Mouse (Mus musculus) lung, embryonic 14.5 days (tissue): ENCODE results near the gene Olfr918. TPM values are rescaled to one million over a fixed set of nuclear protein-coding genes. Genes with fewer than 3 reads are reported as not detected.
A peak's percentile ranks its signal among the peaks of the same experiment; 100 is the strongest.

ENCODE experiments used
- ATAC-seq: fragments of 200-750 bp; cut with Nextera tagmentation; 2 replicates; pipeline ENCODE4 v1.8.0; 2017; ENCODE audit warnings: mild to moderate bottlenecking, moderate TSS enrichment, moderate library complexity; ENCODE audit not compliant: insufficient read depth
- DNase-seq: peaks from one replicate; pipeline ENCODE4 v3.0.0-alpha.2; 2015
- H3K27ac ChIP-seq: fragments of 300-500 bp; sonication (generic); 2 replicates; pipeline ENCODE4 v1.5.1; 2014; ENCODE audit warnings: low read depth, mild to moderate bottlenecking, moderate library complexity
- H3K27me3 ChIP-seq: fragments of 300-500 bp; sonication (generic); 2 replicates; pipeline ENCODE4 v1.6.1; 2014; ENCODE audit warnings: low read length, control low read depth; ENCODE audit not compliant: insufficient read depth
- H3K36me3 ChIP-seq: fragments of 300-500 bp; sonication (generic); 2 replicates; pipeline ENCODE4 v1.6.1; 2014; ENCODE audit warnings: control low read depth; ENCODE audit not compliant: insufficient read depth
- H3K4me1 ChIP-seq: fragments of 300-500 bp; sonication (generic); 2 replicates; pipeline ENCODE4 v1.6.1; 2014; ENCODE audit warnings: antibody characterized with exemption, control low read depth; ENCODE audit not compliant: insufficient read depth
- H3K4me2 ChIP-seq: fragments of 300-500 bp; sonication (generic); 2 replicates; pipeline ENCODE4 v1.6.1; 2014; ENCODE audit warnings: mild to moderate bottlenecking
- H3K4me3 ChIP-seq: fragments of 300-500 bp; sonication (generic); 2 replicates; pipeline ENCODE4 v1.5.1; 2014; ENCODE audit warnings: low read depth, low read length
- H3K9ac ChIP-seq: fragments of 300-500 bp; sonication (generic); 2 replicates; pipeline ENCODE4 v1.6.1; 2014
- H3K9me3 ChIP-seq: fragments of 300-500 bp; sonication (generic); 2 replicates; pipeline ENCODE4 v1.6.1; 2016; ENCODE audit warnings: low read depth, low read length, control low read depth
- CTCF ChIP-seq: IDR thresholded peaks from 2 replicates; pipeline ENCODE4 v1.5.1; 2016; ENCODE audit warnings: antibody characterized with exemption, low read depth
- WGBS: fragments of 180-500 bp; shearing (Covaris S2); extraction: QIAGEN DNeasy Blood & Tissue Kit; methylation state at CpG from one replicate; pipeline ENCODE4 v1.1.7; 2014; 5-methylcytosine and 5-hydroxymethylcytosine counted together
- polyA plus RNA-seq: library from polyadenylated mRNA; unstranded; fragments of >200 nt; fragmentation: Nextera tagmentation; extraction: Ambion mirVana; gene quantifications from 2 replicates; pipeline ENCODE4 v1.2.1, GENCODE M21; 2014

Gene Olfr918
- polyA plus RNA-seq, result not detected in 2 replicates

- H3K36me3 ChIP-seq, result no peaks in the 10 kb centered on the region
- no peaks in the 10 kb centered on the region for H3K27me3 ChIP-seq
- no peaks in the 10 kb centered on the region for H3K9me3 ChIP-seq
- H3K9ac ChIP-seq, result no peak within 1 kb of the TSS
- no peak within 1 kb of the TSS for H3K4me3 ChIP-seq
- H3K4me2 ChIP-seq, result no peak within 1 kb of the TSS
- TF ChIP-seq CTCF, result no peak
- ATAC-seq (no peak), DNase-seq (no peak)
- no peaks in the 10 kb centered on the region for H3K4me1 ChIP-seq
- H3K27ac ChIP-seq, result no peak within 1 kb of the TSS
- 78% methylated on average over 2 of the region's 2 CpGs for WGBS
Measured at GRCm38 (mm10) chr9:38674501-38674900, at the start of gene Olfr918. TSS of gene Olfr918 (minus strand) at chr9:38674601.

- Histone ChIP-seq H3K27ac (no peak overlapping the region), H3K9me3 (no peaks in the 10 kb centered on the region), H3K27me3 (no peaks in the 10 kb centered on the region), H3K4me2 (no peak overlapping the region), H3K4me1 (no peaks in the 10 kb centered on the region), H3K4me3 (no peak overlapping the region), H3K9ac (no peak overlapping the region), H3K36me3 (0 out of 2 replicates have a peak, but pooled peaks cover 18% of the 10 kb centered on the region)
- DNase-seq (no peak), ATAC-seq (no peak)
- WGBS, result 89% methylated on average over 1 of the region's 1 CpGs
- TF ChIP-seq CTCF, result no peak
Measured at GRCm38 (mm10) chr9:38724044-38724443, 49.6 kb upstream of the Olfr918 start.

- TF ChIP-seq CTCF, result no peak
- no peak overlapping the region for H3K27ac ChIP-seq
Measured at GRCm38 (mm10) chr9:38718927-38719441, 44.6 kb upstream of the Olfr918 start.

DNA sequence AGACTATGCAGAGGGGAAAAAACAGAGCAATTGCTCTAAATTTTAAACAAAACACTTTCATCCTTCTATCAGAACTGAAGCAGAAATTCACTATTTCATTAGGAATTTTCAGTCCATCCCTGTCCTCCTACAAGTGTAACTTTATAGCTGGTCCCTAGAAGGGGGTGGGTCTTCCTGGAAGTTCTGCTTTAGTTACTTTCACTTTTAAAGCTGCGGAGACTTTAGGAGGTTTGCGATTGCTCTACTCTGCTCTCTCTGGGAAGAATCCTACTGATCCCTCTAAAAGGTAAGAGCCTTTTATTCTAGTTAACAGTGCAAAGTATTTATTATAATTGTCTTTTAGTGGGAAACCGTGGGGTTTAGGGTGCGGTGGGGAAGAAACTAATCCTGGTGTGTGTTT is 43.7 kb upstream of the Olfr918 start, which contains the start of gene Vwa5a:
Gene Vwa5a, plus strand, starts transcription at position 167 of the 400 bp plus-strand sequence.
- DNase-seq (peak; percentile 80), ATAC-seq (peak; percentile 91)
- H3K27me3 ChIP-seq, result no peaks in the 10 kb centered on the region
- peak within 1 kb of the TSS; percentile 79; the same call in 1 of the 2 replicates for H3K27ac ChIP-seq
- H3K9ac ChIP-seq, result peak within 1 kb of the TSS; percentile 63
- no peaks in the 10 kb centered on the region for H3K4me1 ChIP-seq
- 2% methylated on average over 4 of the region's 4 CpGs for WGBS
- H3K36me3 ChIP-seq, result 0 out of 2 replicates have a peak, but pooled peaks cover 3% of the 10 kb centered on the region
- no peaks in the 10 kb centered on the region for H3K9me3 ChIP-seq
- peak within 1 kb of the TSS; percentile 64 for H3K4me2 ChIP-seq
- no peak for TF ChIP-seq CTCF
- H3K4me3 ChIP-seq, result peak within 1 kb of the TSS; percentile 51

More at GRCm38 (mm10) chr9:38718927-38719441, 44.6 kb upstream of the Olfr918 start:
- no peaks in the 10 kb centered on the region for H3K4me1 ChIP-seq
- 5% methylated on average over 3 of the region's 3 CpGs for WGBS
- peak overlapping the region; percentile 51 for H3K4me3 ChIP-seq
- H3K9ac ChIP-seq, result peak overlapping the region; percentile 63
- no peaks in the 10 kb centered on the region for H3K9me3 ChIP-seq
- H3K27me3 ChIP-seq, result no peaks in the 10 kb centered on the region
- DNase-seq (peak; percentile 14), ATAC-seq (peak; percentile 81)
- H3K36me3 ChIP-seq, result 0 out of 2 replicates have a peak, but pooled peaks cover 6% of the 10 kb centered on the region
- H3K4me2 ChIP-seq, result peak overlapping the region; percentile 64

GRCm38 (mm10) chr9:38672887-38673286 is 1.5 kb downstream of the Olfr918 start:
- DNase-seq (no peak), ATAC-seq (no peak)
- Histone ChIP-seq H3K4me1 (no peaks in the 10 kb centered on the region), H3K27me3 (no peaks in the 10 kb centered on the region), H3K4me2 (no peak overlapping the region), H3K9ac (no peak overlapping the region), H3K9me3 (no peaks in the 10 kb centered on the region), H3K36me3 (no peaks in the 10 kb centered on the region), H3K4me3 (no peak overlapping the region), H3K27ac (no peak overlapping the region)
- WGBS, result 78% methylated on average over 2 of the region's 2 CpGs
- no peak for TF ChIP-seq CTCF

DNA sequence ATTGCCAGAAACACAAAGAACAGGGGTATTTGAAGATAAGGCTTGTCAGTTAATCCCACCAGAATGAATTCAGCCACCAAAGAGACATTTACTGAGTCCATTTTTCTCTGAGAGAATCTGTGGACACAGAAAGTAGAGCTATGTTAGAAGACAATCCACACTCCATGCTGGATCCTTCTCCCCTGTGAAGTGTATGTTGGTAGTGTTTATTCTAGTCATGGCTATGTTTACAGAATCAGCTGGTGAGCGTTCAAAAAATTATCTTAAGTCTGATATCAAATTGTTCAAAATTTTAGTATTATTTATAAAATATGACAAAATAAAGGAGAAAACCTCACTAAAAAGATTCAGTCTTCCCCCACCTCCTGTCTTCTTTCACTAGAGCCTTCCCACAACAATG is 8.7 kb downstream of the Olfr918 start, which contains the start of gene Olfr917:
Gene Olfr917, minus strand, starts transcription at position 101 of the 400 bp plus-strand sequence.
- no peaks in the 10 kb centered on the region for H3K36me3 ChIP-seq
- WGBS, result 51% methylated on average over 1 of the region's 1 CpGs
- no peak within 1 kb of the TSS for H3K4me2 ChIP-seq
- H3K9ac ChIP-seq, result no peak within 1 kb of the TSS
- ATAC-seq (no peak), DNase-seq (no peak)
- no peaks in the 10 kb centered on the region for H3K27me3 ChIP-seq
- TF ChIP-seq CTCF, result no peak
- no peaks in the 10 kb centered on the region for H3K9me3 ChIP-seq
- no peak within 1 kb of the TSS for H3K27ac ChIP-seq
- H3K4me3 ChIP-seq, result no peak within 1 kb of the TSS
- no peaks in the 10 kb centered on the region for H3K4me1 ChIP-seq

DNA sequence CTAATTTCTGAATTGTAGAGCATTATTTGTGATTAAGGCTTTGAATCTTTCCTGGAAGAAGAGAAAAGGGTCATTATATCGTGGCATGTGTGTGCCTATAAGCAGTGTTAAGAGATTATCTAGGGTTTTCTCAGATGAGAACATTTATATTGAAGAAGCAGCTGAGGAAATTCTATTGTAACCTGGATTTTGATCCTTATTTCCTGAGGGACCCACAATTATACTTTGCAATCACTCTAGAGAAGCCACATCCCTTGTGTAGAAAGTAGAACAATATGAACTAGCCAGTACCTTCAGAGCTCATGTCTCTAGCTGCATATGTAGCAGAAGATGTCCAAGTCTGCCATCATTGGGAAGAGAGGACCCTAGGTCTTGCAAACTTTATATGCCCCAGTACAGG is 14.6 kb downstream of the Olfr918 start, which contains the start of gene Olfr916:
Gene Olfr916, minus strand, starts transcription at position 101 of the 400 bp plus-strand sequence.
- H3K27me3 ChIP-seq, result no peaks in the 10 kb centered on the region
- no peak for TF ChIP-seq CTCF
- no peak within 1 kb of the TSS for H3K9ac ChIP-seq
- H3K4me1 ChIP-seq, result no peaks in the 10 kb centered on the region
- DNase-seq (no peak), ATAC-seq (no peak)
- 53% methylated on average over 1 of the region's 1 CpGs for WGBS
- H3K4me2 ChIP-seq, result no peak within 1 kb of the TSS
- no peak within 1 kb of the TSS for H3K4me3 ChIP-seq
- H3K9me3 ChIP-seq, result no peaks in the 10 kb centered on the region
- H3K36me3 ChIP-seq, result no peaks in the 10 kb centered on the region
- H3K27ac ChIP-seq, result no peak within 1 kb of the TSS
